Mouse (Mus musculus): ENCODE measurements at regions not wholly inside any gene's neighbourhood (a gene's known extent, or its start where the extent isn't known, plus 50 kb on each side); places are given as distances from the start of the nearest gene placed in this dataset.

GRCm38 (mm10) chr13:114534591-114534990 is 75.8 kb upstream of the Fst start:
- 72% methylated on average over 3 of the region's 3 CpGs for WGBS
- ATAC-seq (ENCODE audit: low FRiP score, low read depth), result no peak
- Histone ChIP-seq H3K4me3 (replicated peaks; ENCODE audit: low read length) (no peak overlapping the region), H3K4me1 (ENCODE audit: control insufficient read depth, insufficient read depth, low read length) (no peaks in the 10 kb centered on the region), H3K27me3 (ENCODE audit: control insufficient read depth, insufficient read depth, low read length) (no peaks in the 10 kb centered on the region), H3K4me2 (replicated peaks; ENCODE audit: low read depth, low read length, severe bottlenecking) (no peak overlapping the region), H3K9ac (ENCODE audit: low read depth, low read length, severe bottlenecking) (no peak overlapping the region), H3K36me3 (ENCODE audit: control insufficient read depth, insufficient read depth, low read length) (no peaks in the 10 kb centered on the region), H3K9me3 (ENCODE audit: control insufficient read depth, low read length) (no peaks in the 10 kb centered on the region), H3K27ac (replicated peaks; ENCODE audit: low read depth, low read length) (no peak overlapping the region)
- no peak for DNase-seq (ENCODE audit: low spot score)
- no peak for TF ChIP-seq POLR2A (IDR thresholded peaks at IDR 0.05; ENCODE audit: borderline replicate concordance, extremely low read depth, insufficient read depth, insufficient read length)

- H3K27me3 ChIP-seq (ENCODE audit: control insufficient read depth, insufficient read depth, low read length), result no peaks in the 10 kb centered on the region
- no peak overlapping the region for H3K4me2 ChIP-seq (replicated peaks; ENCODE audit: low read depth, low read length, severe bottlenecking)
- H3K4me1 ChIP-seq (ENCODE audit: control insufficient read depth, insufficient read depth, low read length), result no peaks in the 10 kb centered on the region
- H3K9me3 ChIP-seq (ENCODE audit: control insufficient read depth, low read length), result no peaks in the 10 kb centered on the region
- WGBS, result 68% methylated on average over 1 of the region's 1 CpGs
- no peak for TF ChIP-seq POLR2A (IDR thresholded peaks at IDR 0.05; ENCODE audit: borderline replicate concordance, extremely low read depth, insufficient read depth, insufficient read length)
- no peaks in the 10 kb centered on the region for H3K36me3 ChIP-seq (ENCODE audit: control insufficient read depth, insufficient read depth, low read length)
- no peak overlapping the region for H3K9ac ChIP-seq (ENCODE audit: low read depth, low read length, severe bottlenecking)
- ATAC-seq (ENCODE audit: low FRiP score, low read depth) (no peak), DNase-seq (ENCODE audit: low spot score) (no peak)
- no peak overlapping the region for H3K27ac ChIP-seq (replicated peaks; ENCODE audit: low read depth, low read length)
- H3K4me3 ChIP-seq (replicated peaks; ENCODE audit: low read length), result no peak overlapping the region
These were observed 77.0 kb upstream of the Fst start for GRCm38 (mm10) chr13:114535721-114536120.

- Histone ChIP-seq H3K4me3 (replicated peaks; ENCODE audit: low read length) (no peak overlapping the region), H3K27me3 (ENCODE audit: control insufficient read depth, insufficient read depth, low read length) (no peaks in the 10 kb centered on the region), H3K4me2 (replicated peaks; ENCODE audit: low read depth, low read length, severe bottlenecking) (no peak overlapping the region), H3K9ac (ENCODE audit: low read depth, low read length, severe bottlenecking) (no peak overlapping the region), H3K27ac (replicated peaks; ENCODE audit: low read depth, low read length) (no peak overlapping the region), H3K36me3 (ENCODE audit: control insufficient read depth, insufficient read depth, low read length) (no peaks in the 10 kb centered on the region), H3K4me1 (ENCODE audit: control insufficient read depth, insufficient read depth, low read length) (no peaks in the 10 kb centered on the region), H3K9me3 (ENCODE audit: control insufficient read depth, low read length) (no peaks in the 10 kb centered on the region)
- TF ChIP-seq POLR2A (IDR thresholded peaks at IDR 0.05; ENCODE audit: borderline replicate concordance, extremely low read depth, insufficient read depth, insufficient read length), result no peak
- ATAC-seq (ENCODE audit: low FRiP score, low read depth) (no peak), DNase-seq (ENCODE audit: low spot score) (no peak)
- WGBS, result 74% methylated on average over 3 of the region's 3 CpGs
These were observed 113.0 kb upstream of the Fst start for GRCm38 (mm10) chr13:114571731-114572130.

GRCm38 (mm10) chr13:114584566-114584965 is 125.8 kb upstream of the Fst start:
- Histone ChIP-seq H3K4me1 (ENCODE audit: control insufficient read depth, insufficient read depth, low read length) (no peaks in the 10 kb centered on the region), H3K4me2 (replicated peaks; ENCODE audit: low read depth, low read length, severe bottlenecking) (no peak overlapping the region), H3K9ac (ENCODE audit: low read depth, low read length, severe bottlenecking) (no peak overlapping the region), H3K27ac (replicated peaks; ENCODE audit: low read depth, low read length) (no peak overlapping the region), H3K4me3 (replicated peaks; ENCODE audit: low read length) (no peak overlapping the region), H3K36me3 (ENCODE audit: control insufficient read depth, insufficient read depth, low read length) (no peaks in the 10 kb centered on the region), H3K27me3 (ENCODE audit: control insufficient read depth, insufficient read depth, low read length) (no peaks in the 10 kb centered on the region), H3K9me3 (ENCODE audit: control insufficient read depth, low read length) (no peaks in the 10 kb centered on the region)
- DNase-seq (ENCODE audit: low spot score) (no peak), ATAC-seq (ENCODE audit: low FRiP score, low read depth) (no peak)
- no peak for TF ChIP-seq POLR2A (IDR thresholded peaks at IDR 0.05; ENCODE audit: borderline replicate concordance, extremely low read depth, insufficient read depth, insufficient read length)
- 42% methylated on average over 7 of the region's 7 CpGs for WGBS

- Histone ChIP-seq H3K27ac (replicated peaks; ENCODE audit: low read depth, low read length) (no peak overlapping the region), H3K9ac (ENCODE audit: low read depth, low read length, severe bottlenecking) (no peak overlapping the region), H3K4me2 (replicated peaks; ENCODE audit: low read depth, low read length, severe bottlenecking) (no peak overlapping the region), H3K4me1 (ENCODE audit: control insufficient read depth, insufficient read depth, low read length) (no peaks in the 10 kb centered on the region), H3K4me3 (replicated peaks; ENCODE audit: low read length) (no peak overlapping the region), H3K9me3 (ENCODE audit: control insufficient read depth, low read length) (no peaks in the 10 kb centered on the region), H3K36me3 (ENCODE audit: control insufficient read depth, insufficient read depth, low read length) (no peaks in the 10 kb centered on the region), H3K27me3 (ENCODE audit: control insufficient read depth, insufficient read depth, low read length) (no peaks in the 10 kb centered on the region)
- WGBS, result 87% methylated on average over 2 of the region's 2 CpGs
- no peak for DNase-seq (ENCODE audit: low spot score)
- no peak for ATAC-seq (ENCODE audit: low FRiP score, low read depth)
- no peak for TF ChIP-seq POLR2A (IDR thresholded peaks at IDR 0.05; ENCODE audit: borderline replicate concordance, extremely low read depth, insufficient read depth, insufficient read length)
These were observed 128.9 kb upstream of the Fst start for GRCm38 (mm10) chr13:114587621-114588020.

- WGBS, result 68% methylated on average over 13 of the region's 13 CpGs
These were observed 144.6 kb upstream of the Fst start for GRCm38 (mm10) chr13:114603341-114603740.

More at GRCm38 (mm10) chr13:114603341-114603740, 144.6 kb upstream of the Fst start:
- DNase-seq (ENCODE audit: low spot score) (no peak), ATAC-seq (ENCODE audit: low FRiP score, low read depth) (no peak)
- no peak for TF ChIP-seq POLR2A (IDR thresholded peaks at IDR 0.05; ENCODE audit: borderline replicate concordance, extremely low read depth, insufficient read depth, insufficient read length)
- H3K27me3 ChIP-seq (ENCODE audit: control insufficient read depth, insufficient read depth, low read length), result no peaks in the 10 kb centered on the region
- peaks cover 3% of the 10 kb centered on the region; the same call in 1 of the 2 replicates for H3K4me1 ChIP-seq (ENCODE audit: control insufficient read depth, insufficient read depth, low read length)
- no peak overlapping the region for H3K4me3 ChIP-seq (replicated peaks; ENCODE audit: low read length)
- no peak overlapping the region for H3K9ac ChIP-seq (ENCODE audit: low read depth, low read length, severe bottlenecking)
- H3K36me3 ChIP-seq (ENCODE audit: control insufficient read depth, insufficient read depth, low read length), result no peaks in the 10 kb centered on the region
- H3K9me3 ChIP-seq (ENCODE audit: control insufficient read depth, low read length), result no peaks in the 10 kb centered on the region
- no peak overlapping the region for H3K4me2 ChIP-seq (replicated peaks; ENCODE audit: low read depth, low read length, severe bottlenecking)
- H3K27ac ChIP-seq (replicated peaks; ENCODE audit: low read depth, low read length), result no peak overlapping the region
